Comparison of ENCODE assay signal across 7 mouse cellular contexts in the genomic region with DNA sequence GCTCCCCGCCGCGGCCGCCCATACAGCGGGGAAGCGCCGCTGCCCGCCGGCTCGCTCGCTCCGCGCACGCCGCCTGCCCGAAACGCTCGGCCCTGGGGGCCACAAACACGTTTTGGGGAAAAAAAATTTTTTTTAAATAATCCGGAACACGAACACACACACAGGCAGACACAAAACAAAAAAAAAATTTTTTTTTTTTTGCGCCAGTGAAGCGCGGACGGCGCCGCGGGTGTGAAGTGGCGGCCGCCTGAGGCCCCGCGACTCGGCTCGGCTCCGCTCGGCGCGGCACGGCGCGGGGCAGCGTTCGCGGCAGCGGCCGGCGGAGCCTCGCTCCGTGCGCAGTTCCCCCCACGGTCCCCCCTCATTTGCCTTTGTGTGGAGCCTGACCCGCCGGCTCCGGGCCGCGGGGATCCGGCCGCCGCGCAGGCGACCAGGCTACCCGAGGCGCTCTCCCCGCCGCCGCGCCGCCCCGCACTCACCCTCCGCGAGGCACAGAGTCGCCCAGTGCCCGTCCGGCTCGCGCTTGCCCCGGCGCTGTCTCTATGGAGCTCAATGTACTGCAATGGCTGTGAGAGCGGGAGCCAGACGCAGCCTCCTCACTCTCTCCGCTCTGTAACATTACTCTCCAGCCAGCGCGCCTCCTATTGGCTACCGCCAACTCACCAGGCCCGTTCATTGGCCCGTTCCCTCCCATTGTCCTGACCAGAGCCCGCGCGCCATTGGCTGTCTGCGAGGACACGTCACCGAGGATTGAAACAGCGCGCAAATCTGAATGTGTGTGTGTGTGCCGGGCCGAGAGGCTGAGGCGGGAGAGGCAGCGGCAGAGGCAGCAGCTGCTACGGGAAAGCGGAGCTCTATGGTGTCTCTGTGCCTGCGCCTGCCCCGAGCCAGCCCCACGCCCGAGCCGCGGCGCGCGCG. TPM values are rescaled to one million over a fixed set of nuclear protein-coding genes. Genes with fewer than 3 reads are reported as not detected.
DNase-seq lines count a peak whose midpoint lies in the region; ATAC-seq and TF ChIP-seq lines count a peak whose summit lies in the region.

No protein-coding gene starts in this region.

- peak overlapping the region; percentile 98 for H3K4me2 ChIP-seq in intestine, postnatal 0 days (replicated peaks; ENCODE audit: low read depth)
- H3K4me2 ChIP-seq in midbrain, embryonic 13.5 days (replicated peaks), result peak overlapping the region; percentile 93

- H3K4me3 ChIP-seq in embryonic facial prominence, embryonic 10.5 days, result peak overlapping the region; percentile 90
- H3K4me3 ChIP-seq in intestine, postnatal 0 days (ENCODE audit: low read depth, low read length), result peak overlapping the region; percentile 85
- peak overlapping the region; percentile 85 for H3K4me3 ChIP-seq in midbrain, embryonic 13.5 days (replicated peaks)

- peak; percentile 55 for TF ChIP-seq CTCF in intestine, postnatal 0 days (IDR thresholded peaks at IDR 0.05; ENCODE audit: low read depth)

- under 1% methylated on average over 110 of the region's 110 CpGs for WGBS in embryonic facial prominence, embryonic 10.5 days
- WGBS in intestine, postnatal 0 days, result under 1% methylated on average over 80 of the region's 110 CpGs
- under 1% methylated on average over 95 of the region's 110 CpGs for WGBS in midbrain, embryonic 13.5 days

- DNase-seq in adrenal gland, postnatal 10 days, result peak; percentile 99
- DNase-seq in embryonic facial prominence, embryonic 10.5 days (ENCODE audit: low spot score), result peak; percentile 99
- peak; percentile 69 for DNase-seq in gonadal fat pad, adult 2 months (ENCODE audit: low read depth)
- peak; percentile 99 for DNase-seq in left cerebral cortex, postnatal 4 days
- peak; percentile 98 for DNase-seq in spleen, adult 12 weeks (ENCODE audit: low spot score)

- H3K36me3 ChIP-seq in embryonic facial prominence, embryonic 10.5 days (replicated peaks), result peaks cover 24% of the 10 kb centered on the region
- no peaks in the 10 kb centered on the region for H3K36me3 ChIP-seq in intestine, postnatal 0 days (ENCODE audit: control insufficient read depth, insufficient read depth)
- H3K36me3 ChIP-seq in midbrain, embryonic 13.5 days, result peaks cover 4% of the 10 kb centered on the region

- peak; percentile 96 for ATAC-seq in intestine, postnatal 0 days
- ATAC-seq in midbrain, embryonic 13.5 days, result peak; percentile 97

- intact Hi-C loops in left cerebral cortex, postnatal 4 days (cut with DNase I), result loop anchor here (2.0 to 10.0 kb wide), 3 partner anchors 130 to 472 kb away; a partner anchor contains a TSS

- peak overlapping the region; percentile 99 for H3K9ac ChIP-seq in intestine, postnatal 0 days (ENCODE audit: low read depth, low read length)
- H3K9ac ChIP-seq in midbrain, embryonic 13.5 days (replicated peaks), result peak overlapping the region; percentile 99

- no peaks in the 10 kb centered on the region for H3K9me3 ChIP-seq in embryonic facial prominence, embryonic 10.5 days
- H3K9me3 ChIP-seq in intestine, postnatal 0 days (ENCODE audit: control insufficient read depth), result no peaks in the 10 kb centered on the region
- H3K9me3 ChIP-seq in midbrain, embryonic 13.5 days, result no peaks in the 10 kb centered on the region

- H3K4me1 ChIP-seq in embryonic facial prominence, embryonic 10.5 days, result peaks cover 27% of the 10 kb centered on the region
- 0 out of 2 replicates have a peak, but pooled peaks cover 3% of the 10 kb centered on the region for H3K4me1 ChIP-seq in intestine, postnatal 0 days (replicated peaks; ENCODE audit: control insufficient read depth, insufficient read depth, low read length)
- H3K4me1 ChIP-seq in midbrain, embryonic 13.5 days (replicated peaks), result peaks cover 28% of the 10 kb centered on the region

- H3K27me3 ChIP-seq in embryonic facial prominence, embryonic 10.5 days (replicated peaks; ENCODE audit: low read depth, poor library complexity, severe bottlenecking), result no peaks in the 10 kb centered on the region
- H3K27me3 ChIP-seq in intestine, postnatal 0 days (replicated peaks; ENCODE audit: control insufficient read depth, insufficient read depth, low read length), result no peaks in the 10 kb centered on the region
- no peaks in the 10 kb centered on the region for H3K27me3 ChIP-seq in midbrain, embryonic 13.5 days

- peak overlapping the region; percentile 100 for H3K27ac ChIP-seq in embryonic facial prominence, embryonic 10.5 days (replicated peaks)
- H3K27ac ChIP-seq in intestine, postnatal 0 days (ENCODE audit: low read depth, low read length), result peak overlapping the region; percentile 100
- peak overlapping the region; percentile 100 for H3K27ac ChIP-seq in midbrain, embryonic 13.5 days

RNA-seq across cellular contexts. Expression of a gene that starts 57.7 kb away (rescaled TPM):
- 1 to 10 TPM; 3.6 to 4.7 TPM for total RNA-seq in adrenal gland, postnatal 10 days (2021)
- 0.49 and 4.6 TPM in 2 replicates for polyA plus RNA-seq in embryonic facial prominence, embryonic 10.5 days (2016; fragmentation: Nextera tagmentation; extraction: Ambion mirVana)
- not detected in 2 replicates for polyA plus RNA-seq in gonadal fat pad, adult 2 months (2012; rRNA removed)
- polyA plus RNA-seq in intestine, postnatal 0 days (2015; fragmentation: Nextera tagmentation; extraction: Ambion mirVana), result not detected in 2 replicates
- 10 to 100 TPM in 1 of 2 experiments, 1 to 10 TPM in 1; 9.4 to 16.6 TPM for total RNA-seq in left cerebral cortex, postnatal 4 days (2021)
- 2.0 and 3.6 TPM in 2 replicates for polyA plus RNA-seq in midbrain, embryonic 13.5 days (2015; fragmentation: Nextera tagmentation; extraction: Ambion mirVana)

Comparison
In these comparisons a context has a peak if more than half of its experiments do, and no peak if none do; other contexts are left out.
1. Peak in every context shown above with its lines: DNase-seq, ATAC-seq, H3K4me3 ChIP-seq and H3K27ac ChIP-seq.